Mouse (Mus musculus): ENCODE results near the gene Styx.
"Not testable (repeated sequence)": the region's sequence is repeated elsewhere in the genome, so short reads cannot be mapped to it uniquely, and the experiment has no call there.

Gene Styx

GRCm38 (mm10) chr14:45439387-45439786 is 88.5 kb downstream of the Styx start:
- no peak for DNase-seq

DNA sequence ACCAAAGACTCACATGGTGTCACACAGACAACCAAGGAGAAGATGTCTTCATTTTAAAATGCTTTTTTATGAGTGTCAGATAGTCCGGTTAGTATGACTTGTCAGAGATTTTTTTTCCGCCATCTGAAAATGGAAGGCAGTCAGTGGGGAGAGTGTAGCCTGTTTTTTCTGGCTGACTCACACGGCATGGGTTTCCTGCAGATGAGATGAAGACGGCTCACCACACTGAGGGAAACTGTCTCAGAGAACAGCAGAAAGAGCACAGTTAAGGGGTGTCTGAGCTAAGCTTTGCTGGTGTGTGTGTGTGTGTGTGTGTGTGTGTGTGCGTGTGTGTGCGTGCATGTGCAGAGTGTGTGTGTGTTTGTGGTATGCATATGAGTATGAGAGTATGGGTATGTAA is 90.4 kb downstream of the Styx start:
- no peak for DNase-seq

GRCm38 (mm10) chr14:45442781-45443560 is 92.1 kb downstream of the Styx start:
- DNase-seq: no peak

GRCm38 (mm10) chr14:45444870-45445269 is 94.0 kb downstream of the Styx start:
- DNase-seq: no peak

DNA sequence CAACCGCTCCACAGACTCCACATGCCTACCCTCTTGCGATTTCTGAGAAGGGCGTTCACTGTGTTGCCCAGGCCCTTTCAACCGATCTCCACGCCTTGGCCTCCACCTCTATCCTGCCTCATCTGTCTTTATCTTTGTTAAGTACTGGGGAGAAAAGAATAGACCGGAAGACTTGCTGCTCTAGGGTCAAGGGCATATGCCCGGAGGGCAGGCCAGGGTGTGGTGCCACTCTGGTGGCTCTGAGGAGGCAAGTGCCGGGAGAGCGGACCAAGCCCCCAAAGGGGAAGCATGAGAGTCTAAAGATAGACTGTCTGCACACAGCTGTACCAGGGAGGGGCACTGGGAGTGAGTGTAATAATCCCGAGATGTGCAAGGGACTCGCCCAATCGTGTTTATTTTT is 94.6 kb downstream of the Styx start:
- no peak for DNase-seq

DNA sequence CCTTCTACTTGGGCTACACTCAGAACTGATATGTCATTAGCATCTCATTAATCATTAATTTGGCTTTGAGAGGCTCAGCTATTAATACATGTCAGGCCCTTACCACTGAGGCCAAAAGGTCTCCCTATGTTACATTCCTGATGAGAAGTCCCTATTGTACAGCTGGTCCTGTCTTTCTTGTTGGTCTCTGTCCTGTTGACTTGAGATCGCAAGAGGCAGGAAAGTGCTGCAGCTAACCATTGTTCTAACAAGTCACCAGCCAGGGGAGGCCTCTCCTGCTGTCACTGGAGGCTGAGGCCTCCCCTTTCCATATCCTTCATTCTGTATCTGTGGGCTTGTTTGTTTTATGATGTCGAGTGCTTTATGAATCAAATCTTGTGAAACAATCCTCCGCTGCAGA is 95.9 kb downstream of the Styx start:
- DNase-seq: no peak

DNA sequence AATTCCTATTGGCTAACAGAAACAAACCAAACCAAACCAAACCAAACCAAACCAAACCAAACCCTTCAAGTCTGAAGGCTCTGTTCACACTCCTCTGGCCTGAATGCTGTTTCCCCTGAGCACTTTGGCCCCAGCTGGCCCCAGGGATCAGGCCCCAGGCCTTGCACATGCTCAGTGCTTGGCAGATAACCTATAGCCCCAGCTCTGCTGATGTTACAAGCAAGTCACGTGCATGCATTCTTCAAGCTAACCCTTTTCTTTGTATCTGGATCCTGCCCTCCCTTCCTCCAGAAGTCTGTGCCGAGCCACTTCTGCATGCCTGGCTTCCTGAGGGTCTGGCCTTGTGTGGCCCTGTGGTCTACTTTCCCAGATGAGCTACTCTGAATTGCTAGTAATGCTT is 100.2 kb downstream of the Styx start:
- DNase-seq: no peak

- DNase-seq: no peak
These were observed 101.3 kb downstream of the Styx start for GRCm38 (mm10) chr14:45452148-45452547.

- DNase-seq: no peak
These were observed 102.1 kb downstream of the Styx start for GRCm38 (mm10) chr14:45452861-45453512.

GRCm38 (mm10) chr14:45453538-45454233 is 102.8 kb downstream of the Styx start:
- DNase-seq: no peak

- no peak for DNase-seq
These were observed 105.0 kb downstream of the Styx start for GRCm38 (mm10) chr14:45455651-45456501.

DNA sequence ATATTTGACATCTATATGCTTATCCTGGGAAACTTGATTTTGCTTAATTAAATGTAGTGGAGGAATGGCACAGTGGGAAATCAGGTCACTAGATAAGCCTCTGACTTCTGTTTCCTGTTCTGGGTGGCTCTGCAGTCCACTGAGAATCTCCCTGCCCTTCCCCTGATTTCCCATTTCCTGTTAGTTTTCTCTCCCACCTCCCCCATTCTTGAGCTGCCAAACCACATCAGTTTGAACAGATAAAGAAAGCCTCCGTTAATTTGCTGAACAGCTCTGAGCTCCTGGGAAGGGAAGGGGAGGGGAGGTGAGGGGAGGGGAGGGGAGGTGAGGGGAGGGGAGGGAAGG is 105.6 kb downstream of the Styx start:
- DNase-seq: no peak

GRCm38 (mm10) chr14:45457003-45457402 is 106.1 kb downstream of the Styx start:
- DNase-seq: no peak

- DNase-seq: no peak
These were observed 109.0 kb downstream of the Styx start for GRCm38 (mm10) chr14:45459877-45460276.

DNA sequence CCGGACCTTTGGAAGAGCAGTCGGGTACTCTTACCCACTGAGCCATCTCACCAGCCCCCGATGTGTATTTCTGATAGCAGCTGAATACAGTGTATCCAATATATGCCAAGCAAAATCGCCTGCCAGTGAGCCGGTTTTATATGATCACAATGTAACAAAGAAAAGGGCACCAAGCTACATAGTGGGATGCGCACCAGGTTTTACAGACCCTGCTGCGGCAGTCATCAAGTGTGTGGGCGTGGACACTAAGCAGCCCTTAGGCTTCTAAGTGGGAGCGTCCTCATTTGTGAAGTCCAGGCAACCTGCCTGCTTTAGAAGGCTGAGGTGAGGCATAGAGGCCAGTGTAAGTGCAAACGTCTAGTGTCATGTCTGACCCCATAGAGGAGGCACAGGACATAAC is 109.6 kb downstream of the Styx start:
- DNase-seq: no peak

GRCm38 (mm10) chr14:45461945-45462344 is 111.1 kb downstream of the Styx start:
- no peak for DNase-seq

DNA sequence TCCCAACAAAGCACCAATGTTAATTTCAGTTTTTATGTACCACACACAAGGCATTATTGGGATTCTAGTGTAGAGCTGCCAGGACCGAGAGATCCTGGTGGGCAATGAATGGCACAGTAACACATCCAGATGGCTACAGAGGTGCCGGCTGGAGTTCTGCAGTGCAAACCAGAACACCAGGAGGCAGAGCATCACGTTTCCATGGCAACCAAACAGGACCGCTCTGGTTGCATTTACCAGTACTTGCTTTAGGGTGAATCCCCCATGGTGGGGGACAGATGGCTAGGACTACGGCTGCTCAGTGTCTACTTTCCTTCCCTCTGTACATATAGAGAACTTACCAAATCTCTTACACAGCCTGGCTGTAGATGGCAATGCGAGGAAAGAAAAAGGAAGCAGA is 111.5 kb downstream of the Styx start:
- no peak for DNase-seq

DNA sequence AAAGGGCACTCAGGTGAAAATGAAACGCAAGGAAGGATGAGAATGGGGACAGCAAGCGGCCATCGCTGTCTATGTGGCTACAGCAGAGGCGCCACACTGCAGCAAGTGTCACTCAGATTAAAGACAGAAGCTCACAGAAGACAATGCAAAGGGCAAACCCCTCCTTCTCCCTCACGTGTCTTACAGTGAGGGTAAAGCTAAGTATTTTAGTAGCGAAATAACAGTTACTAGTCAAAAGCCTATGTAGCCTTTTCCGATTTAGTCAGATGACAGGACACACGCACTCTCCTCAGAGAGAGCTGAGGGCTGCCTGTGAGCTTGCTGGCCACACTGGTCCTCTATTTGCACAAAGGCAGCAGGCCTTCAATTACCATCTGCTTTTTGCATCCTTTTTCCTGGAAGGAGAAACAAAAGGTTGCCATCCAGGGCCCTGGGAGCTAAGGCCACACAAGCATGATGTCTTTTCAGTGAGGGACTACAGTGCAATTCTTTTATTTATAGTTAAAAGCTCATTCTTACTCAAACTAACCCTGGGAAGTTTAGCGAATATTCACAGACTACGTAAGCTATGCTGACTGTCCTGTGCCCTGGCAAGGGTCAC is 112.1 kb downstream of the Styx start:
- DNase-seq: no peak

GRCm38 (mm10) chr14:45463599-45463998 is 112.7 kb downstream of the Styx start:
- no peak for DNase-seq

DNA sequence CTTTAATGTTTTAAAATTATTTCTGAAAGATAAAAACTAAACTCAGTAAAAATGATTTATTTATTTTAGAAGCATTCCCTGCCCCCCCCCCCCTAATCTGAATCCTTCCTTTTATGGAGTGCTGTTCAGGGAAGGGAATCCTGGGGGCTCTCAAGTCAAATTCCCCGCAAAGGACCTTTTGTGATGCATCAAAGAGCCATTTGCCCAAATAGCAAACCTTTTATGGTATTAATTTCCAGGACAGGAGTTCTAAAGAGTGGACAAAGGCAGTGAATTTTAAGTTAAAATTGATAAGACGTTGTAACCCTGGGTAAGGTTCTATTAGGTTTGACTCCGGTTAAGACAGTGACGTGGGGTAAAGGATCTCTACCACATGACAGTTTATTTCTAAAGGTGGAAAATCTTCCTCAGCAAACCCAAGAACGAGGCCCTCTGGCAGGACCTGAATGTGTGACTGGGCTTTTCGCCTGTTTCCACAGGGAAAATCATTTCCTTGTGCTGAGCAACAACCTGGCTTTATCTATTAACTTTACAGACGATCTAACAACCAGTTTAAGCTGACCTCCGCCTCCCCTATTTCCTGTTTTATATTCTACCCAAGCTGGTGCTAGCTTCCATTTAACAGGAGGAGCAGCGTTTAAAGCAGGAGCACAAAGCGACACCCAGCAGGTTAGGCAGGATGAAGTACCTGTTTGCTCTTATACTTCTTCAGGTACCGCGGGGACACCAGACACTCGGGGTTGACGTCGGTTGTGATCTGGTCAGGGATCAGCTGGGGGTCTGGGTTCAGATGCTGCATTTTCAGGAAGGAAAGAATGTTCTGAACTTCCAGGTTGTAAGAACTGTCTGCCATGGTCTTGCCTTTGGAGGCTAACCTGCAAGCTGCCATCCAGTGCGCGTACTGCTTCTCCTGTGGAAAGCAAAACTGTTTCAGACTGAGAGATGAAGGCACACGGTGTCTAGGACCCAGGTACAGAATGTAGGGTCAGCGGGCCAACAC is 113.4 kb downstream of the Styx start:
- no peak for DNase-seq

DNA sequence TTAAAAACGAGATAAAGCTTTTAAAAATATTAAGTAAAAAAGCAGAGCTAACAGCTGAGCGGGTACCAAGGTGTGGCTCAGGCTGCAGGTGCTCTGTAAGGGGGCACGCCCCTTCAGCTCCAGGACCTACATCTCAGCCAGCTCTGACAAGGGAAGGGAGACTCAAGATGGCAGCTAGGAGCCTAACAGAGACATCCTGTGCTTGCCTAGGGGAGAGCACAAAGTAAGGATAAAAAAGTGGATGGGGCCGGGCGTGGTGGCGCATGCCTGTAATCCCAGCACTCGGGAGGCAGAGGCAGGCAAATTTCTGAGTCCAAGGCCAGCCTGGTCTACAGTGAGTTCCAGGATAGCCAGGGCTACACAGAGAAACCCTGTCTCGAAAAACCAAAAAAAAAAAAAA is 115.5 kb downstream of the Styx start:
- not testable (repeated sequence) for DNase-seq
